Mouse (Mus musculus): ENCODE results near the gene Cyp4f13. TPM values are rescaled to one million over a fixed set of nuclear protein-coding genes. Genes with fewer than 3 reads are reported as not detected.

Gene Cyp4f13
- polyA plus RNA-seq (2015; fragmentation: Nextera tagmentation; extraction: Ambion mirVana), result 9.5 and 10.9 TPM in 2 replicates

GRCm38 (mm10) chr17:32947215-32947914 lies at the start of gene Cyp4f13:
TSS of gene Cyp4f13 (minus strand) at chr17:32947402.
- no peaks in the 10 kb centered on the region for H3K9me3 ChIP-seq
- peak within 1 kb of the TSS; percentile 53 for H3K27ac ChIP-seq
- H3K4me3 ChIP-seq, result peak within 1 kb of the TSS; percentile 43
- H3K4me2 ChIP-seq, result peak within 1 kb of the TSS; percentile 61
- peak; percentile 96 for ATAC-seq (ENCODE audit: low FRiP score)
- 52% methylated on average over 12 of the region's 12 CpGs for WGBS
- no peaks in the 10 kb centered on the region for H3K36me3 ChIP-seq
- peak within 1 kb of the TSS; percentile 67 for H3K9ac ChIP-seq
- H3K27me3 ChIP-seq, result no peaks in the 10 kb centered on the region
- H3K4me1 ChIP-seq (replicated peaks), result peaks cover 14% of the 10 kb centered on the region; the same call in 1 of the 2 replicates

GRCm38 (mm10) chr17:32992699-32993474 lies 45.7 kb upstream of the Cyp4f13 start, which contains the start of gene Zfp952:
TSS of gene Zfp952 (plus strand) at chr17:32993129.
- Histone ChIP-seq H3K4me1 (replicated peaks) (peaks cover 21% of the 10 kb centered on the region), H3K9me3 (no peaks in the 10 kb centered on the region), H3K36me3 (peaks cover 25% of the 10 kb centered on the region), H3K27me3 (no peaks in the 10 kb centered on the region), H3K9ac (peak within 1 kb of the TSS; percentile 85), H3K27ac (peak within 1 kb of the TSS; percentile 81), H3K4me2 (peak within 1 kb of the TSS; percentile 86), H3K4me3 (peak within 1 kb of the TSS; percentile 68)
- under 1% methylated on average over 21 of the region's 21 CpGs for WGBS
- peak; percentile 98 for ATAC-seq (ENCODE audit: low FRiP score)

- no peak overlapping the region for H3K27ac ChIP-seq
- no peaks in the 10 kb centered on the region for H3K9me3 ChIP-seq
- peaks cover 25% of the 10 kb centered on the region for H3K36me3 ChIP-seq
- peak overlapping the region; percentile 86 for H3K4me2 ChIP-seq
- peaks cover 21% of the 10 kb centered on the region for H3K4me1 ChIP-seq (replicated peaks)
- peak overlapping the region; percentile 85; the same call in 1 of the 2 replicates for H3K9ac ChIP-seq
- WGBS, result 74% methylated on average over 12 of the region's 12 CpGs
- no peak for ATAC-seq (ENCODE audit: low FRiP score)
- peak overlapping the region; percentile 68 for H3K4me3 ChIP-seq
- H3K27me3 ChIP-seq, result no peaks in the 10 kb centered on the region
Observed at GRCm38 (mm10) chr17:32991965-32992698, 44.9 kb upstream of the Cyp4f13 start.

GRCm38 (mm10) chr17:32986301-32986700 lies 39.1 kb upstream of the Cyp4f13 start:
- H3K27ac ChIP-seq, result no peak overlapping the region
- no peak overlapping the region for H3K4me3 ChIP-seq
- ATAC-seq (ENCODE audit: low FRiP score), result no peak
- no peaks in the 10 kb centered on the region for H3K9me3 ChIP-seq
- 75% methylated on average over 4 of the region's 4 CpGs for WGBS
- H3K4me1 ChIP-seq (replicated peaks), result no peaks in the 10 kb centered on the region
- no peaks in the 10 kb centered on the region for H3K27me3 ChIP-seq
- no peak overlapping the region for H3K9ac ChIP-seq
- H3K36me3 ChIP-seq, result peaks cover 1% of the 10 kb centered on the region; the same call in 1 of the 2 replicates
- no peak overlapping the region for H3K4me2 ChIP-seq

- no peak for ATAC-seq (ENCODE audit: low FRiP score)
- WGBS, result 98% methylated on average over 4 of the region's 4 CpGs
- no peak overlapping the region for H3K4me3 ChIP-seq
- no peaks in the 10 kb centered on the region for H3K9me3 ChIP-seq
- no peak overlapping the region for H3K4me2 ChIP-seq
- no peak overlapping the region for H3K9ac ChIP-seq
- no peaks in the 10 kb centered on the region for H3K27me3 ChIP-seq
- H3K36me3 ChIP-seq, result peaks cover 43% of the 10 kb centered on the region
- no peaks in the 10 kb centered on the region for H3K4me1 ChIP-seq (replicated peaks)
- H3K27ac ChIP-seq, result no peak overlapping the region
Observed at GRCm38 (mm10) chr17:32981361-32981760, 34.2 kb upstream of the Cyp4f13 start.

DNA sequence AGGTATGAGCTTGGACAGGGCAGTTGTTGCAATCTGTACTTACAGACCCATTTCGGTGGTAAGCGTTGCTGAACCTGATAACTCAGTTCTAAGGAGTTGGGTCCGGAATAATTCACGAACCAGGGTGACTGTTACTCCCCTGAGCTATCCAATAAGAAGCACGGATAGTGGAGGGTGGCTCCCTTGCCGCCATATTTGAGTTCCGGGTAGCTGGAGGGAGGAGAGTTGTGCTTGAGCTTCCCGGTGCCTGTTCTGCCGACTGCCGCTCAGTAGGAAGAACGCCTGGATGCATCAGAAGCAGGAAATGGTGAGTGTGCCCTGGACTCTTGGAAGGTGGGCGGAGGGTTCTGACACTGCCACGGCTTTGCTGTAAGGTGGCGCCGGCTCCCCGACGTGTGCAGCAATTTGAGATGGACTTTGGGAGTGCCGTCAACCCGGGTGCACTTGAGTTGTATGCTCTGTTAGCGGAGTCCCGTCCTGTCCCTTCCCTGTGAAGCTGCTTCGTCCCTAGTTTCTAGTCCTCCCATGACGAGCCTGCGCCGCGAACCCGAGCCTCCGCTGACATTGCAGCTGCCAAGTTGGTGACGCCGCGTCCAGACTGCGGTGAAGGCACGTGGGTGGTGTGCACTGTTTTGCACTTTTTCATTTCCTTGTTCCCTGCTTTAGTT lies 18.6 kb upstream of the Cyp4f13 start, which contains the start of gene Zfp472:
Zfp472 (plus strand) TSS at position 192 of the 668 bp plus-strand sequence.
- ATAC-seq (ENCODE audit: low FRiP score), result peak; percentile 100
- 0% methylated on average over 33 of the region's 33 CpGs for WGBS
- H3K9ac ChIP-seq, result peak within 1 kb of the TSS; percentile 80
- H3K9me3 ChIP-seq, result no peaks in the 10 kb centered on the region
- peaks cover 18% of the 10 kb centered on the region for H3K4me1 ChIP-seq (replicated peaks)
- H3K4me3 ChIP-seq, result peak within 1 kb of the TSS; percentile 84
- H3K27ac ChIP-seq, result peak within 1 kb of the TSS; percentile 80
- no peaks in the 10 kb centered on the region for H3K36me3 ChIP-seq
- H3K27me3 ChIP-seq, result no peaks in the 10 kb centered on the region
- peak within 1 kb of the TSS; percentile 83 for H3K4me2 ChIP-seq

DNA sequence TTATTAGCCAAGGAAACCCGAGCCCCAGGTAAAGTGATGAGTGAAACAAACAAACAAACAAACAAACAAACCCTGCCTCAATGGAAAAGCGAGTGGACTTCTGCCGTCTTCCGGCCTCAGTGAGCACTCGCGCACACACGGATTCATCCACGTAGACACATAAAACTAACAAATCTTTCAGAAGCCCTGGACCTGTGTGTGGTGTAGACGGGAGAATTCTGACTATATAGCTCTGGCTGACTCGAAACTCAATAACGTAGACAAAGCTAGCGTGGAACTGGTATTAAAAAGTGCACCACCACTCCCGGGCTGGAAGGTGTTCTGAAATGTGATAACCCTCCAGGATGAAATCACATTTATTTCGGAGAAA lies 18.0 kb upstream of the Cyp4f13 start:
- peaks cover 18% of the 10 kb centered on the region for H3K4me1 ChIP-seq (replicated peaks)
- peak; percentile 78; the same call in 1 of the 2 replicates for ATAC-seq (ENCODE audit: low FRiP score)
- H3K36me3 ChIP-seq, result no peaks in the 10 kb centered on the region
- H3K4me2 ChIP-seq, result peak overlapping the region; percentile 83
- H3K4me3 ChIP-seq, result peak overlapping the region; percentile 84
- peak overlapping the region; percentile 72 for H3K9ac ChIP-seq
- no peaks in the 10 kb centered on the region for H3K9me3 ChIP-seq
- H3K27me3 ChIP-seq, result no peaks in the 10 kb centered on the region
- under 1% methylated on average over 14 of the region's 14 CpGs for WGBS
- 0 out of 2 replicates have a peak overlapping the region, but pooled peaks have one; percentile 9 for H3K27ac ChIP-seq

GRCm38 (mm10) chr17:32951441-32951840 lies 4.2 kb upstream of the Cyp4f13 start:
- peaks cover 12% of the 10 kb centered on the region; the same call in 1 of the 2 replicates for H3K4me1 ChIP-seq (replicated peaks)
- H3K27me3 ChIP-seq, result no peaks in the 10 kb centered on the region
- no peak overlapping the region for H3K27ac ChIP-seq
- no peak overlapping the region for H3K4me3 ChIP-seq
- no peak overlapping the region for H3K4me2 ChIP-seq
- no peak overlapping the region for H3K9ac ChIP-seq
- 42% methylated on average over 16 of the region's 16 CpGs for WGBS
- no peaks in the 10 kb centered on the region for H3K9me3 ChIP-seq
- H3K36me3 ChIP-seq, result no peaks in the 10 kb centered on the region
- no peak for ATAC-seq (ENCODE audit: low FRiP score)

GRCm38 (mm10) chr17:32951006-32951405 lies 3.8 kb upstream of the Cyp4f13 start:
- 84% methylated on average over 11 of the region's 11 CpGs for WGBS
- Histone ChIP-seq H3K9me3 (no peaks in the 10 kb centered on the region), H3K36me3 (no peaks in the 10 kb centered on the region), H3K27ac (no peak overlapping the region), H3K4me2 (no peak overlapping the region), H3K4me3 (no peak overlapping the region), H3K9ac (no peak overlapping the region), H3K27me3 (no peaks in the 10 kb centered on the region), H3K4me1 (replicated peaks) (peaks cover 14% of the 10 kb centered on the region; the same call in 1 of the 2 replicates)
- no peak for ATAC-seq (ENCODE audit: low FRiP score)

DNA sequence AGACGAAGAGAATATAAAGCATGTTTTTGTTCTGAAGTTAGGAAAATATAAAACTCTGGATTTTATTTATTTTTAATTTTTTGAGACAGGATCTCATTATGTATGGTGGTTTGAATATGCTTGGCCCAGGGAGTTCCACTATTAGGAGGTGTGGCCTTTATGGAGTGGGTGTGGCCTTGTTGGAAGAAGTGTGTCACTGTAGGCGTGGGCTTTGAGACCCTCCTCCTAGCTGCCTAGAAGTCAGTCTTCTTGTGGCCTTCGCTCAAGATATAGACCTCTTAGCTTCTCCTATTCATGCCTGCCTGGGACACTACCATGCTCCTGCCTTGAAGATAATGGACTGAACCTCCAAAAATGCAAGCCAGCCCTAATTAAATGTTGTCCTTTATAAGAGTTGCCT lies 2.9 kb upstream of the Cyp4f13 start:
- Histone ChIP-seq H3K27me3 (no peaks in the 10 kb centered on the region), H3K4me1 (replicated peaks) (peaks cover 14% of the 10 kb centered on the region; the same call in 1 of the 2 replicates), H3K36me3 (no peaks in the 10 kb centered on the region), H3K9ac (no peak overlapping the region), H3K4me3 (no peak overlapping the region), H3K9me3 (no peaks in the 10 kb centered on the region), H3K4me2 (no peak overlapping the region), H3K27ac (no peak overlapping the region)
- WGBS, result 93% methylated on average over 3 of the region's 3 CpGs
- no peak for ATAC-seq (ENCODE audit: low FRiP score)

DNA sequence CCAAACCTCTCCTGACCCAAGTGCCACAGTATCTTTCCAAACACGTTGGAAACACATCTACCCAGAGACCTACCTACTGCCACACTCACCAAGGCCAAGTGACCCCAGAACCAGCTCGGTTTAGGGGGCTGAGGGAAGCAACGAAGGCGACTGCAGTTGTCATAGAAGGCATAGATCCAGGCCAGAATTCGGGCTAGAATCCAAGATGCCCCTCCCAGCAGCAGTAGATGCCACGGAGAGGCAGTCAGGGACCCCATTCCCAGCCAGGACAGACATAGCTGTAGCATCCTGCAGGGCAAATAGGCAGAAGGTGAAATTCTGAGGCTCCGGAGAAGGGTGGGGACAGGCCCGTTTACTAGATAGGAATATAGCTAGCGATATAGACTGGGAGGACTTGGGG lies 486 bp downstream of the Cyp4f13 start:
- peak overlapping the region; percentile 67 for H3K9ac ChIP-seq
- no peaks in the 10 kb centered on the region for H3K36me3 ChIP-seq
- H3K27me3 ChIP-seq, result no peaks in the 10 kb centered on the region
- H3K27ac ChIP-seq, result no peak overlapping the region
- peaks cover 14% of the 10 kb centered on the region; the same call in 1 of the 2 replicates for H3K4me1 ChIP-seq (replicated peaks)
- H3K9me3 ChIP-seq, result no peaks in the 10 kb centered on the region
- ATAC-seq (ENCODE audit: low FRiP score), result no peak
- H3K4me3 ChIP-seq, result peak overlapping the region; percentile 43
- H3K4me2 ChIP-seq, result peak overlapping the region; percentile 61
- WGBS, result 68% methylated on average over 9 of the region's 9 CpGs

Measured in hindbrain, embryonic 13.5 days (tissue).